ENCODE assay signal across 30 mouse cellular contexts in the genomic region with DNA sequence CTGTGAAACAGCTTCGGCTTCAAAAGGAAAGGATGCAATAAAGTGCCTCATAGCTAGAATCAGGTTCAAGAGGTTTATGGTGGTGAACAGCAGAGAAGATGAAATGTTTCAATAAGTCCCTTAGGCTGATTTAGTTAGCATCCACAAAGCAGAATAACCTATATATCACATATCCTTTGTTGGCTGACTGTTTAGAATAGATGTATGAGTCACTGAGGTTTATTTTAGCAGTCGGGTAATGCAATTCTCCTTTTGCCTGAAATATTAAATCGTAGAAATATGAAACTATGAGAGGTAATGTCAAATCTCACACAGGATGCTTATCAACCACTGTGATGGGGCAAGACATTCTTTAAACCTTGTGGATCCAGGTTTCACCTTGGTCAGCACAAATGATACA.
"Had no signal": no experiment of that assay in that cellular context is flagged by ENCODE, and none has a peak within 500 bp of the region (broad histone marks: within the 10 kb centered on the region; RNA-seq: fewer than 3 reads in every experiment).

No protein-coding gene starts in this region.

- ATAC-seq: liver, embryonic 12.5 days; liver, postnatal 0 days; lung, postnatal 0 days; midbrain, embryonic 13.5 days had no signal

- H3K9ac ChIP-seq: limb, embryonic 12.5 days; limb, embryonic 13.5 days; limb, embryonic 15.5 days; liver, embryonic 12.5 days; liver, embryonic 13.5 days; liver, embryonic 14.5 days; liver, embryonic 15.5 days; liver, postnatal 0 days; lung, embryonic 14.5 days; lung, embryonic 15.5 days; midbrain, embryonic 12.5 days; midbrain, embryonic 13.5 days; neural tube, embryonic 12.5 days; neural tube, embryonic 13.5 days had no signal

- H3K36me3 ChIP-seq: limb, embryonic 10.5 days; limb, embryonic 12.5 days; limb, embryonic 13.5 days; limb, embryonic 15.5 days; liver, embryonic 12.5 days; liver, embryonic 13.5 days; liver, embryonic 15.5 days; lung, embryonic 15.5 days; midbrain, embryonic 10.5 days; midbrain, embryonic 12.5 days; midbrain, embryonic 13.5 days; neural tube, embryonic 12.5 days; neural tube, embryonic 13.5 days had no signal

- H3K9me3 ChIP-seq: limb, embryonic 10.5 days; limb, embryonic 12.5 days; limb, embryonic 13.5 days; limb, embryonic 15.5 days; liver, embryonic 12.5 days; liver, embryonic 13.5 days; liver, embryonic 15.5 days; lung, embryonic 15.5 days; megakaryocyte, embryonic 14.5 days; midbrain, embryonic 10.5 days; midbrain, embryonic 12.5 days; midbrain, embryonic 13.5 days; neural tube, embryonic 12.5 days; neural tube, embryonic 13.5 days had no signal

- H3K4me2 ChIP-seq: limb, embryonic 12.5 days; limb, embryonic 13.5 days; limb, embryonic 15.5 days; liver, embryonic 11.5 days; liver, embryonic 12.5 days; liver, embryonic 13.5 days; liver, embryonic 15.5 days; lung, embryonic 14.5 days; lung, embryonic 15.5 days; midbrain, embryonic 11.5 days; midbrain, embryonic 12.5 days; midbrain, embryonic 13.5 days; neural tube, embryonic 12.5 days; neural tube, embryonic 13.5 days had no signal

- DNase-seq: left cerebral cortex, postnatal 4 days; liver; liver, embryonic 13.5 days; liver, postnatal 0 days; lung, adult 18-20 months; lung, adult 2 months; lung, embryonic 14.5 days; lung, postnatal 10 days; lung, postnatal 14 days; lung, postnatal 36 days; lung, postnatal 4 days had no signal

- H3K4me1 ChIP-seq: limb, embryonic 10.5 days; limb, embryonic 12.5 days; limb, embryonic 13.5 days; limb, embryonic 15.5 days; liver, embryonic 12.5 days; liver, embryonic 13.5 days; liver, embryonic 15.5 days; lung, embryonic 15.5 days; megakaryocyte, embryonic 14.5 days; midbrain, embryonic 10.5 days; midbrain, embryonic 12.5 days; midbrain, embryonic 13.5 days; neural tube, embryonic 12.5 days; neural tube, embryonic 13.5 days had no signal

- H3K4me3 ChIP-seq: limb, embryonic 10.5 days; limb, embryonic 12.5 days; limb, embryonic 13.5 days; limb, embryonic 15.5 days; liver, embryonic 12.5 days; liver, embryonic 13.5 days; liver, embryonic 15.5 days; lung, embryonic 15.5 days; megakaryocyte, embryonic 14.5 days; midbrain, embryonic 10.5 days; midbrain, embryonic 12.5 days; midbrain, embryonic 13.5 days; myocyte; neural tube, embryonic 12.5 days; neural tube, embryonic 13.5 days had no signal

- H3K27ac ChIP-seq: limb, embryonic 10.5 days; limb, embryonic 12.5 days; limb, embryonic 13.5 days; limb, embryonic 15.5 days; liver, embryonic 12.5 days; liver, embryonic 13.5 days; liver, embryonic 14.5 days; liver, embryonic 15.5 days; lung, embryonic 15.5 days; macrophage; midbrain, embryonic 10.5 days; midbrain, embryonic 12.5 days; midbrain, embryonic 13.5 days; neural tube, embryonic 12.5 days; neural tube, embryonic 13.5 days had no signal

- H3K27me3 ChIP-seq: limb, embryonic 12.5 days; limb, embryonic 13.5 days; limb, embryonic 15.5 days; liver, embryonic 12.5 days; liver, embryonic 13.5 days; liver, embryonic 15.5 days; lung, embryonic 15.5 days; megakaryocyte, embryonic 14.5 days; midbrain, embryonic 12.5 days; midbrain, embryonic 13.5 days; neural tube, embryonic 12.5 days; neural tube, embryonic 13.5 days had no signal
